Mouse (Mus musculus) heart, embryonic 14.5 days (tissue): ENCODE results near the gene Csnk1d. TPM values are rescaled to one million over a fixed set of nuclear protein-coding genes. Genes with fewer than 3 reads are reported as not detected.
A peak's percentile ranks its signal among the peaks of the same experiment; 100 is the strongest.

ENCODE experiments used
- ATAC-seq: fragments of 200-750 bp; cut with Nextera tagmentation; 2 replicates; pipeline ENCODE4 v1.8.0; 2017; ENCODE audit warnings: low read depth, moderate TSS enrichment; ENCODE audit not compliant: insufficient number of reproducible peaks, insufficient read depth, low FRiP score
- H3K27ac ChIP-seq, 2 experiments: fragments of 200-500 bp in 1 of 2; fragments of 300-500 bp in 1 of 2; sonication (generic) in 1 of 2; replicated peaks in 1 of 2; 2 replicates each; pipeline ENCODE4 v1.5.1; 2012 to 2014; ENCODE audit warnings: low read depth in 2 of 2, low read length in 2 of 2, control low read depth in 1 of 2, mild to moderate bottlenecking in 1 of 2, mixed read lengths in 1 of 2; ENCODE audit not compliant: control insufficient read depth in 1 of 2, insufficient read depth in 1 of 2
- H3K27me3 ChIP-seq: fragments of 300-500 bp; sonication (generic); 2 replicates; pipeline ENCODE4 v1.6.1; 2014; ENCODE audit warnings: mild to moderate bottlenecking, low read length, control low read depth; ENCODE audit not compliant: control insufficient read depth, insufficient read depth
- H3K36me3 ChIP-seq: fragments of 300-500 bp; sonication (generic); 2 replicates; pipeline ENCODE4 v1.6.1; 2014; ENCODE audit warnings: mild to moderate bottlenecking, control low read depth, low read length, mixed read lengths; ENCODE audit not compliant: control insufficient read depth, insufficient read depth
- H3K4me1 ChIP-seq, 2 experiments: fragments of 200-500 bp in 1 of 2; fragments of 300-500 bp in 1 of 2; sonication (generic) in 1 of 2; 2 replicates each; pipeline ENCODE4 v1.6.1; 2012 to 2014; ENCODE audit warnings: low read length in 2 of 2, control low read depth in 1 of 2, mixed read lengths in 1 of 2; ENCODE audit not compliant: control insufficient read depth in 2 of 2, insufficient read depth in 2 of 2
- H3K4me2 ChIP-seq: fragments of 300-500 bp; sonication (generic); 2 replicates; pipeline ENCODE4 v1.6.1; 2014; ENCODE audit warnings: mild to moderate bottlenecking, low read length
- H3K4me3 ChIP-seq, 2 experiments: fragments of 200-500 bp in 1 of 2; fragments of 300-500 bp in 1 of 2; sonication (generic) in 1 of 2; 2 replicates each; pipeline ENCODE4 v1.5.1; 2012 to 2014; ENCODE audit warnings: low read length in 2 of 2, mild to moderate bottlenecking in 2 of 2, control low read depth in 1 of 2, low read depth in 1 of 2, moderate library complexity in 1 of 2; ENCODE audit not compliant: control insufficient read depth in 1 of 2, insufficient read depth in 1 of 2
- H3K9ac ChIP-seq: fragments of 300-500 bp; sonication (generic); 2 replicates; pipeline ENCODE4 v1.6.1; 2014; ENCODE audit warnings: mild to moderate bottlenecking, low read length
- H3K9me3 ChIP-seq: fragments of 300-500 bp; sonication (generic); 2 replicates; pipeline ENCODE4 v1.6.1; 2016; ENCODE audit warnings: low read length, control low read depth; ENCODE audit not compliant: control insufficient read depth
- WGBS: fragments of 180-500 bp; shearing (Covaris S2); extraction: QIAGEN DNeasy Blood & Tissue Kit; methylation state at CpG from one replicate; pipeline ENCODE4 v1.1.7; 2014; 5-methylcytosine and 5-hydroxymethylcytosine counted together
- polyA plus RNA-seq: library from polyadenylated mRNA; unstranded; fragments of >200 nt; fragmentation: Nextera tagmentation; extraction: Ambion mirVana; gene quantifications from 2 replicates; pipeline ENCODE4 v1.2.1, GENCODE M21; 2014

The Csnk1d gene
- polyA plus RNA-seq, 1 experiment from 2014 or later: 45.6 TPM

GRCm38 (mm10) chr11:120931479-120931878 is 59.7 kb downstream of the Csnk1d start:
- Histone ChIP-seq H3K9ac (no peak overlapping the region), H3K27ac (no peak overlapping the region), H3K4me1 (peaks cover 4 to 6% of the 10 kb centered on the region in 2 experiments; a peak in 3 of 4 replicates), H3K4me2 (no peak overlapping the region; the same call in 1 of the 2 replicates), H3K4me3 (no peak overlapping the region), H3K27me3 (no peaks in the 10 kb centered on the region), H3K9me3 (0 out of 2 replicates have a peak, but pooled peaks cover 3% of the 10 kb centered on the region), H3K36me3 (no peaks in the 10 kb centered on the region)
- 71% methylated on average over 4 of the region's 4 CpGs for WGBS
- no peak for ATAC-seq

- Histone ChIP-seq H3K27ac (no peak overlapping the region), H3K4me3 (no peak overlapping the region), H3K4me2 (no peak overlapping the region), H3K4me1 (peaks cover 4 to 6% of the 10 kb centered on the region in 2 experiments; a peak in 3 of 4 replicates), H3K9ac (no peak overlapping the region), H3K9me3 (0 out of 2 replicates have a peak, but pooled peaks cover 3% of the 10 kb centered on the region), H3K27me3 (no peaks in the 10 kb centered on the region), H3K36me3 (0 out of 2 replicates have a peak, but pooled peaks cover 8% of the 10 kb centered on the region)
- 71% methylated on average over 4 of the region's 4 CpGs for WGBS
- no peak for ATAC-seq
Measured at GRCm38 (mm10) chr11:120928468-120928867, 62.7 kb downstream of the Csnk1d start.

- H3K4me2 ChIP-seq: no peak overlapping the region
- H3K27me3 ChIP-seq: no peaks in the 10 kb centered on the region
- peaks cover 2 to 9% of the 10 kb centered on the region in 2 experiments; a peak in 2 of 4 replicates for H3K4me1 ChIP-seq
- no peaks in the 10 kb centered on the region for H3K9me3 ChIP-seq
- H3K4me3 ChIP-seq: no peak overlapping the region
- peaks cover 43% of the 10 kb centered on the region for H3K36me3 ChIP-seq
- no peak overlapping the region for H3K9ac ChIP-seq
- H3K27ac ChIP-seq: peak overlapping the region; percentile 66 to 89
- 49% methylated on average over 3 of the region's 3 CpGs for WGBS
- ATAC-seq: peak; percentile 51; the same call in 1 of the 2 replicates
Measured at GRCm38 (mm10) chr11:120922528-120922927, 68.6 kb downstream of the Csnk1d start.

GRCm38 (mm10) chr11:120917756-120918155 is 73.4 kb downstream of the Csnk1d start:
- H3K27me3 ChIP-seq: no peaks in the 10 kb centered on the region
- peaks cover 42% of the 10 kb centered on the region for H3K36me3 ChIP-seq
- no peak overlapping the region for H3K4me3 ChIP-seq
- peaks cover 1 to 4% of the 10 kb centered on the region in 2 experiments; a peak in 2 of 4 replicates for H3K4me1 ChIP-seq
- WGBS: 93% methylated on average over 5 of the region's 5 CpGs
- no peaks in the 10 kb centered on the region for H3K9me3 ChIP-seq
- H3K9ac ChIP-seq: no peak overlapping the region
- H3K27ac ChIP-seq: no peak overlapping the region
- no peak overlapping the region for H3K4me2 ChIP-seq
- no peak for ATAC-seq

- H3K4me3 ChIP-seq: no peak overlapping the region
- no peaks in the 10 kb centered on the region for H3K9me3 ChIP-seq
- peaks cover 38% of the 10 kb centered on the region for H3K36me3 ChIP-seq
- ATAC-seq: no peak
- 53% methylated on average over 3 of the region's 3 CpGs for WGBS
- H3K4me2 ChIP-seq: no peak overlapping the region
- H3K4me1 ChIP-seq: no peaks in the 10 kb centered on the region
- H3K27ac ChIP-seq: no peak overlapping the region
- no peaks in the 10 kb centered on the region for H3K27me3 ChIP-seq
- H3K9ac ChIP-seq: no peak overlapping the region
Measured at GRCm38 (mm10) chr11:120916477-120916876, 74.7 kb downstream of the Csnk1d start.

GRCm38 (mm10) chr11:120913796-120914195 is 77.3 kb downstream of the Csnk1d start:
- Histone ChIP-seq H3K9me3 (no peaks in the 10 kb centered on the region), H3K36me3 (peaks cover 20% of the 10 kb centered on the region), H3K4me2 (no peak overlapping the region), H3K27ac (no peak overlapping the region), H3K27me3 (no peaks in the 10 kb centered on the region), H3K4me3 (no peak overlapping the region), H3K4me1 (no peaks in the 10 kb centered on the region), H3K9ac (no peak overlapping the region)
- 94% methylated on average over 4 of the region's 4 CpGs for WGBS
- no peak for ATAC-seq

Other genes starting within 250 kb of the Csnk1d start
- 1.9 and 2.9 TPM in 2 replicates for gene Hmga1b, start 228.5 kb downstream of the Csnk1d start, polyA plus RNA-seq
- 16.0 and 16.7 TPM in 2 replicates for gene Rfng, start 207.1 kb downstream of the Csnk1d start, polyA plus RNA-seq
- gene Gps1, start 207.1 kb downstream of the Csnk1d start, polyA plus RNA-seq: 138 and 151 TPM in 2 replicates
- 43.6 and 44.5 TPM in 2 replicates for gene Dus1l, start 194.9 kb downstream of the Csnk1d start, polyA plus RNA-seq
- 29.6 and 32.0 TPM in 2 replicates for gene Fasn, start 166.8 kb downstream of the Csnk1d start, polyA plus RNA-seq
- gene Ccdc57, start 58.5 kb downstream of the Csnk1d start, polyA plus RNA-seq: 4.2 and 4.8 TPM in 2 replicates
- 82.5 and 111 TPM in 2 replicates for gene Slc16a3, start 42.9 kb downstream of the Csnk1d start, polyA plus RNA-seq
- not detected in 2 replicates for gene Cd7, start 48.1 kb upstream of the Csnk1d start, polyA plus RNA-seq
- gene Sectm1b, start 72.2 kb upstream of the Csnk1d start, polyA plus RNA-seq: not detected in 2 replicates
- not detected in 2 replicates for gene Sectm1a, start 89.9 kb upstream of the Csnk1d start, polyA plus RNA-seq
- gene Tex19.2, start 127.3 kb upstream of the Csnk1d start, polyA plus RNA-seq: not detected in 2 replicates
- gene Tex19.1, start 154.8 kb upstream of the Csnk1d start, polyA plus RNA-seq: not detected in 2 replicates
- 0.15 TPM in 1 of 2 replicates, not detected in the other for gene Uts2r, start 168.9 kb upstream of the Csnk1d start, polyA plus RNA-seq
- gene Hexdc, start 213.1 kb upstream of the Csnk1d start, polyA plus RNA-seq: 6.7 and 8.8 TPM in 2 replicates
- 33.3 and 34.1 TPM in 2 replicates for gene Ogfod3, start 213.4 kb upstream of the Csnk1d start, polyA plus RNA-seq
- gene Cybc1, start 238.0 kb upstream of the Csnk1d start, polyA plus RNA-seq: 22.7 and 23.1 TPM in 2 replicates
- gene Narf, start 245.9 kb upstream of the Csnk1d start, polyA plus RNA-seq: 57.8 and 58.0 TPM in 2 replicates